Mouse (Mus musculus) ES-E14 (cell line): ENCODE measurements around the gene Myadml2.

Experiments
- CHD2 ChIP-seq: IDR thresholded peaks from 2 replicates; pipeline ENCODE4 v1.6.1; 2014; ENCODE audit warnings: mild to moderate bottlenecking, low read depth, low read length, inconsistent platforms
- MAFK ChIP-seq: IDR thresholded peaks from 2 replicates; pipeline ENCODE4 v1.6.1; 2014; ENCODE audit warnings: mild to moderate bottlenecking, low read depth, low read length, inconsistent platforms; ENCODE audit not compliant: insufficient read depth
- ZC3H11A ChIP-seq: IDR thresholded peaks from 2 replicates; pipeline ENCODE4 v1.6.1; 2012; ENCODE audit warnings: low read depth, mild to moderate bottlenecking, inconsistent platforms, low read length, borderline replicate concordance

DNA sequence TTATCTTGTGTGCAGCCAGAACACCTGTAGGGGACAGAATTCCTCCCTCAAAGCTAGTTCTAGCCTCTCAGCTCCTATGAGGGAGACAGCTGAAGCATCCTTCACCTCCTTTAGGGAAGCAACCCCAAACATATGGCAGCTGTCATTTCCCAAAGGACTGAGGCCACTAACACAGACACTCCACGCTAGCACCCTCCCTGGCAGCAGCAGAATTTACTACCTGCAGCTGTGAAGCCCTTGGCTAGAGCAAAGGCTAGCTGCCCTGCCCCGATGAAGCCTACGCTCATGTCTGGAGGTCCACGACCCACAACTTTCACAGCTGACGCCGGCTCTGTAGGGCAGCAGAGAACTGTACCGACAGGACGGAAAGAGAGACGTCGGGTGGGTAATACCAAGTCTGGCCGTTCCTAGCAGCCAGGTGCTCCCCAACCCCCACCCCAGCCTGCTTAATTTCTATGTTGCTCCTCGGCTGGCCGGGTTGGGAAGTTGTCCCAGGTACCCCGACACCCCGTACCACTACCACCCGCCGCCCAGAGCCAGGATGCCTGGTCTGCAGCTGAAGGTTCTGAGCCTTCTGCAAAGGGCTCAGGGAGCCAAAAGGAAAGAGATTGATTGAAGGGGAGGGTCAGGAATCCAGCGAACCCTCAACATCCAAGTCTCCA is 4.9 kb downstream of the Myadml2 start:
- TF ChIP-seq MAFK (no peak), CHD2 (no peak), ZC3H11A (no peak)
